Mouse (Mus musculus) cortical plate, adult 2 months (tissue): ENCODE measurements around the gene Yipf3. TPM values are rescaled to one million over a fixed set of nuclear protein-coding genes. Genes with fewer than 3 reads are reported as not detected.

ENCODE experiments used
- H3K27ac ChIP-seq: fragments of 200-500 bp; 2 replicates; pipeline ENCODE4 v1.5.1; 2012; ENCODE audit warnings: low read length, control low read depth, inconsistent platforms; ENCODE audit not compliant: insufficient read depth
- H3K4me1 ChIP-seq: fragments of 200-500 bp; 2 replicates; pipeline ENCODE4 v1.6.1; 2011; ENCODE audit warnings: low read length; ENCODE audit not compliant: control insufficient read depth, insufficient read depth
- H3K4me3 ChIP-seq: fragments of 200-500 bp; 2 replicates; pipeline ENCODE4 v1.5.1; 2011; ENCODE audit warnings: mild to moderate bottlenecking, low read length, control low read depth; ENCODE audit not compliant: insufficient read depth
- CTCF ChIP-seq: fragments of 200-500 bp; IDR thresholded peaks from 2 replicates; pipeline ENCODE4 v1.5.1; 2011; ENCODE audit warnings: mild to moderate bottlenecking, control low read depth, low read length; ENCODE audit not compliant: insufficient read depth; ENCODE audit errors: extremely low read depth
- POLR2A ChIP-seq: fragments of 200-500 bp; IDR thresholded peaks from 2 replicates; pipeline ENCODE4 v1.6.1; 2011; ENCODE audit warnings: mild to moderate bottlenecking, low read length, control low read depth; ENCODE audit not compliant: insufficient read depth; ENCODE audit errors: extremely low read depth
- polyA plus RNA-seq: library from polyadenylated mRNA; depleted of rRNA; stranded (reverse); fragments of >200 nt; gene quantifications from 2 replicates; pipeline ENCODE4 v1.2.3, GENCODE M21; 2012

Gene Yipf3
- polyA plus RNA-seq, 1 experiment, result 91.5 TPM

DNA sequence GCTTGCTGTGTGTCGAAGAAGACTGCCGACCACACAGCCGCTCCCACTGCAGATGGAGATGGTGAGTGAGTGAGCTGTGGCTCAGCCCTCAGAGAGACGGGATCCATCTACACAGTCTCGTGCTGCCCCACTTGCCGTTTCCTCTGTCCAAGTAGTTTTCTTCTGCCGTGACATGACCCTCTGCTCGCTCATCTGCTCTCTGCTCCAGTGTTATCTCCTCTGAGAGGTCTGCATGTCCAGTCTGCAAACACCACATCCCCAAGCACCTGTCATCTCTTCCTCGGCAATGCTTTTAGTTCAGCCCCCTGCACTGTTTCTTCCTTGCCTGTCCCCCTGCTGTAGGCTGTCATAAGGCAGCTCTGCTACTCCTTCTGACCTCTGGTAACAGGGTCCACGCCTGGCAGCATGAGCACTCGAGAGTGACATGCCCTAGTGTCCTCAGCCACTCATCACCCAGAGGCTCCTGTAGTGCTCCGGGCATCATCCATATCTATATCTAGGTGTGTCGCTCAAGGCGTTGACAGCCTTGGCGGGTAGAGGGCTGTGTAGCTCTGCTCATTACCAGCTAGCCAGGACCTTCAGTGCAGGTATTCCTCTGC is 8.3 kb upstream of the Yipf3 start:
- TF ChIP-seq POLR2A, result no peak
- no peak for TF ChIP-seq CTCF
- Histone ChIP-seq H3K4me3 (no peak overlapping the region), H3K27ac (no peak overlapping the region), H3K4me1 (no peaks in the 10 kb centered on the region)

DNA sequence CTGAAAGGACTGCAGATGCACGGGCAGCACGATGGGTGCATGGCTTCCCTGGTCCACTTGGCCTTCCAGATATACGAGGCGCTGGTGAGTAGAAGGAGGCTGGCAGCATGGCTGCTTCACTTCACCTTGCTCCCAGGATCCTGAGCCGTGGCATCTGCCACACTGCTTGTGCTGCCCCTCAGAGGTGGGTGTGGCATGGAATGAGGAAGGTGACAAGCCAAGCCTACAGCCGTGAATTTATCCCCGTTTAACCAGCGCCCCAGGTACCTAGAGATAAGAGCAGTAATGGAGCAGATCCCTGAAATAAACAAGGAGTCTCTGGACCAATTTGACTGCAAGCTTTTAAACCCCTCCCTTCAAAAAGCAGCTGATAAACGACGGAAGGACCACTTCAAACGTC is 6.4 kb upstream of the Yipf3 start:
- H3K27ac ChIP-seq, result no peak overlapping the region
- TF ChIP-seq POLR2A, result no peak
- no peak for TF ChIP-seq CTCF
- no peak overlapping the region for H3K4me3 ChIP-seq

DNA sequence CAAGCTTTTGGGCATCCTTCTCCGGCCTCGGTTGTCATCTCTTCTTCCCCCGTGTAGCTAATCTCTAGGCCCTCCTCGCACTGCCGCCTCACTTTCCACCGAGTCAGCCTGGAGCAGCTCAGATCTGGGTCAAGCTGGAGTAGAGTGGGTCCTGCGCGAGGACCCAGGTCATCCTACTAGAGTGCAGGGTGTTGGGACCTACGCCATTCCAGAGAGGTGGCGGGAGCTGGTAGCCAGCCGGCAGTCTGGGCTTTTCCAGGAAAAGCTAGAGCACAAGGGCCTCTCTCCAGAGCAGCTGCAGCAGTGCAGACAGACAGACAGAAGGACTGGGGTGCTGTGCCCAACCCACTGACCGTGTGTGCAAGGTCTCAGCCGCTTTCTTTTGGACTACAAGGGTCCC is 5.6 kb upstream of the Yipf3 start:
- no peak for TF ChIP-seq CTCF
- Histone ChIP-seq H3K4me3 (no peak overlapping the region), H3K4me1 (peaks cover 6% of the 10 kb centered on the region; the same call in 1 of the 2 replicates), H3K27ac (no peak overlapping the region)

More for the DNA sequence above, 6.4 kb upstream of the Yipf3 start:
- H3K4me1 ChIP-seq, result no peaks in the 10 kb centered on the region

DNA sequence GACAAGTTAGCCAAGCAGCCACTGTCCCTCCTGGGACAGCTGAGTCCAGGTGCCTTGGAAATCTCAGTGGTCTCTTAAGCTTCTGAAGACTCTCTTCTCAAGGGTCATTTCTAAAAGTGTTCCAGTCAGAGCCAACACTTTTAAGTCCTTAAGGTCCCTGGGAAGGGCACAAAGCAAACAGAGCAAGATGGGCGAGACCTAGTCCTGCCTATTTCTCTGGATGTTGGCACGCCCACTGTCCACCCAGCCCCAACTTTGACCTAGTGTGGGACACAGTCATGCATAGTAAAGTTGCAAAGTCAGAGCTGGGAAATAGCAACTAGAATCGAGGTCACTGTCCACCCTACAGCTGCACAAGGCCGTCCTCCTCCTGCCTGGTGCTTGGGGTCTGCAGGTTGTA is 4.9 kb upstream of the Yipf3 start:
- H3K4me3 ChIP-seq, result no peak overlapping the region
- TF ChIP-seq POLR2A (0 out of 2 replicates have a peak, but pooled peaks have one; percentile 9), CTCF (no peak)
- H3K27ac ChIP-seq, result no peak overlapping the region
- H3K4me1 ChIP-seq, result peaks cover 6% of the 10 kb centered on the region; the same call in 1 of the 2 replicates

DNA sequence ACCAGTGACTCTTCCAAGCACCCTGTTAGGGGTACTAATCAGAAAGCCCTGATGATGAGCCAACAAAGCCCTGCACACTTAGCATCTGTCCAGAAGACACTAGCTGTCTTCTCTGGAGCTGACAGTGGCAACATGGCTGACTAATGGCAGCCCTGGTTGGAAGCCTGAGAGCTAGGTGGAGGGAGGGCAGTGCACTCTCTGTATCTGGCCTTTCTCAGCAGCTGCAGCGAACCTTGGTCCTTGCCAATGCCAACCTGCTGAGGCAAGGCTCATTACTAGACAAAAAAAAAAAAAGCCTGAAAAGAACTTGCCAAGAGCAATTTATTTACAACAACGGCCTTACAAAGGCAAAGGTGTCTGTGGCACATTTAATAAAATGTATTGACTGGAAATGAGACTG is 4.3 kb upstream of the Yipf3 start:
- TF ChIP-seq POLR2A (no peak), CTCF (no peak)
- Histone ChIP-seq H3K4me1 (peaks cover 6% of the 10 kb centered on the region; the same call in 1 of the 2 replicates), H3K27ac (no peak overlapping the region)

DNA sequence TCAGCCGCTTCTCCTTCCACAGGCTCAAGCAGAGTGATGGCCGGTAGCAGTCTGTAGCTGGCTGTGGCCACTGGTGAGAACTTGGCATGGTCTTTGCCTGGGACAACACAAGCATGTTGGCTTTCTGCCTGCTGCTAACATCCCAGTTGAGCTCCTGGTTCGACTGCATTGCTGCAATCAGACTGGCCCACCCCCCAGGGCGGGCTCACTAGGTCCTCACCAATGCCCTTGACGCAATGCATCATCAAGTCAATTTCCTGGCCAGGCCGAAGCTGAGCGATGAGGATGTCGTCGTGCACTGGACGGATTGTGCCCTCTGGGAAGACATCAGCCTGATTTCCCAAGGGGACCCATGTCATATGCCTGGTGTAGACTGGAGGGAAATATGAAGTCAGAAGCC is 3.3 kb upstream of the Yipf3 start:
- H3K4me3 ChIP-seq, result no peak overlapping the region
- no peak overlapping the region for H3K27ac ChIP-seq
- peaks cover 7% of the 10 kb centered on the region; the same call in 1 of the 2 replicates for H3K4me1 ChIP-seq
- TF ChIP-seq CTCF (no peak), POLR2A (peak; percentile 25; the same call in 1 of the 2 replicates)

More for the DNA sequence above, 4.3 kb upstream of the Yipf3 start:
- H3K4me3 ChIP-seq, result no peak overlapping the region

DNA sequence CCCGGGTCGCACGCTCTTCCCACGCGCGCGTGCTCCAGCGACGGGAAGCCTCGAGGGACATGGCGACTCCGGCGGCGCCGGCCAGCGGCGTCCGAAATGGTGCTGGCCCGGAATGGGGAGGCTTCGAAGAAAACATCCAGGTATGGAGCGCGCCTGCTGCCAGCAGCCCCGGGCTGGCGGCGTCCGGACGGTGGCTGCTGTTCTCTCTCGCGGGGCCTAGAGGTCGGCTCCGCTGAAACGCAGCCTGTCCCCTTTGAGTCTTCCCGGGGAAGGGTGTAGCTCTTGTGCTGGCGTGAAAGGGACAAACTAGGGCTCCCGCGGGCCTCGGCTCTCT is 276 bp downstream of the Yipf3 start:
- TF ChIP-seq CTCF (no peak), POLR2A (no peak)
- Histone ChIP-seq H3K4me3 (peak overlapping the region; percentile 78), H3K27ac (peak overlapping the region; percentile 30), H3K4me1 (peaks cover 7% of the 10 kb centered on the region; the same call in 1 of the 2 replicates)

DNA sequence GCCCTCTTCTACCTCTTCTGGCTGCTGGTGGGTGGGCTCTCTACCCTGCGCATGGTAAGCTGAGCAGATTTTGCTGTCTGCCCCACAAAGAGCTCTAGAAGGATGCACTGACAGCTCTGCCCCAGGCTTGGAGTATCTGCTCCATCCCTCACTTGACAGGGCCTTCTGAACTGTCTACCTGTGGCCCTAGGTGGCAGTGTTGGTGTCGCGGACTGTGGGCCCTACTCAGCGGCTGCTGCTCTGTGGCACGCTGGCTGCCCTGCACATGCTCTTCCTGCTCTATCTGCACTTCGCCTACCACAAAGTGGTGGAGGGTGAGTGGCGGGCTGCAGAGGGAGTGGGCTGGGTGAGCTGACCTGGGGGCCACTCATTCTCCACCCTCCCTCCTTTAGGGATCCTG is 3.3 kb downstream of the Yipf3 start:
- TF ChIP-seq POLR2A (no peak), CTCF (no peak)
- no peak overlapping the region for H3K4me3 ChIP-seq
- peaks cover 10% of the 10 kb centered on the region for H3K4me1 ChIP-seq
- H3K27ac ChIP-seq, result no peak overlapping the region

DNA sequence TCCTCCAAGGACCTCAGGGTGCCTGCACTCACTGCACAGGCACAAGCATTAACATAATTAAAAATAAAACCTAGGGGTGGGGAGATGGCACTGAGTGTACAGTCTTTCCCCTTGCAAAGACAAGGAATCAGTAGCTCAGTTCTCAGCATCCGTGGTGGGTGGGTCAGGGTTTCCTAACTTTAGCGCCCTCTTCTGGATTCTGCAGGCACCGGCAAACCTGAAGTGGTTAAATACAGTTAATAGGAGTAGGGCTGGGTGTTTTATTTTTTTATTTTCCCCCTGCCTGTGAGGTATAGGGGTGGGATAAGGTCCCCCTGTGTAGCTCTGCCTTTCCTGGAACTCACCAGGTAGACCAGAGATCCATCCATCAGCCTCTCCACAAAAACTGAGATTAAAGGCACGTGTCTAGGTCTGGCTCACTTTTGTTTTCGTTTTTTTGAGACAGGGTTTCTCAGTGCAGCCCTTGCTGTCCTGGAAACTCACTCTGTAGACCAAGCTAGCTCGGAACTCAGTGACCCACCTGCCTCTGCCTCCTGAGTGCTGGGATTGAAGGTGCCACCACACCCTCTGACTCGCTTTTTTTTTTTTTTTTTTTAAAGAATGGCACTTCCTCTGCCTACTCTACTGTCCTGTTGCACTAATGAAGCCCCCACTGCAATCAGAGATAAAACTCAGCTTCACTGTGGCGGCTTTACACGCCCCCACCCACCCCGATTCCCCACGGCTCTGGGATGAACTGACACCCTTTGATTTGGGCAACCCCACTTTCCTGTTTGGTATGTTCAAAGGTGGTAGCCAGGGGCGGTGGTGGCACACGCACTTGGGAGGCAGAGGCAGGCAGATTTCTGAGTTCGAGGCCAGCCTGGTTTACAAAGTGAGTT is 4.9 kb downstream of the Yipf3 start:
- Histone ChIP-seq H3K4me3 (no peak overlapping the region; the same call in 1 of the 2 replicates), H3K27ac (no peak overlapping the region), H3K4me1 (peaks cover 4% of the 10 kb centered on the region)
- TF ChIP-seq POLR2A (peak; percentile 19; the same call in 1 of the 2 replicates), CTCF (peak; percentile 32; the same call in 1 of the 2 replicates)

DNA sequence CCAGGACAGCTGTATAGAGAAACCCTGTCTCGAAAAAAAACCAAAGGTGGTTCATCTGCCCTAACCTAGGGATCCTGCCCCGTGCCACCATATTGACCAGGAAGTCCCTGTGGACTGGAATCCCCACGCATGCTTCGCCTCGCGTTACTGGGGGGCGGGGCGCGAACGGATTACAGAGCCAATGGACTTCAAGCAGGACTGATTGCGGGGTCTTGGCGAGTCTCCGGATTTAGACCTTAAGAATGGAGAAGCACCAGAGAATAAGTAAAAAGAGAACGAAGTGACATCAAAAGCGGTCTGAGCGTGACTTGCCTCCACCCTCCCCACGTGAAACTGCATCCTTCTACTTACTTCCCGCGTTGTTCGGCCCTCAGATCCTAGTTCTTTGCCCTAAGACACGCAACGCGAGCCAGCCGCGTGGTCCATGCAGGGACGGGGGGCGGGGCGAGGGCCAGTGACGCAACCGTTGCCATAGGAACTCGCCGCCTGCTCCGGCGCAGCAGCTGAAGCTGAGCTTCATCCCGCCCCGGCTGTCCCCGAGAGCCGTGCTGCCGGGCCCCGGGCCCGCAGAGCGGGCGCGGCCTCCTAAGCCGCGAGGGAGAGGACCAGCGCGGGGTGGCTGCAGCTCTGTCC is 5.7 kb downstream of the Yipf3 start, which contains the start of gene Lrrc73:
Gene Lrrc73 (plus strand): TSS at position 80 of the 633 bp plus-strand sequence.
- peak; percentile 76 for TF ChIP-seq POLR2A
- no peak for TF ChIP-seq CTCF
- peaks cover 4% of the 10 kb centered on the region for H3K4me1 ChIP-seq
- H3K4me3 ChIP-seq, result peak within 1 kb of the TSS; percentile 78
- H3K27ac ChIP-seq, result no peak within 1 kb of the TSS
